Mouse (Mus musculus) kidney, adult 18-20 months (tissue): ENCODE data around the gene Oxtr.

ENCODE experiments used
- DNase-seq: peaks from one replicate; pipeline ENCODE4 v3.0.0; 2021

Gene Oxtr

DNA sequence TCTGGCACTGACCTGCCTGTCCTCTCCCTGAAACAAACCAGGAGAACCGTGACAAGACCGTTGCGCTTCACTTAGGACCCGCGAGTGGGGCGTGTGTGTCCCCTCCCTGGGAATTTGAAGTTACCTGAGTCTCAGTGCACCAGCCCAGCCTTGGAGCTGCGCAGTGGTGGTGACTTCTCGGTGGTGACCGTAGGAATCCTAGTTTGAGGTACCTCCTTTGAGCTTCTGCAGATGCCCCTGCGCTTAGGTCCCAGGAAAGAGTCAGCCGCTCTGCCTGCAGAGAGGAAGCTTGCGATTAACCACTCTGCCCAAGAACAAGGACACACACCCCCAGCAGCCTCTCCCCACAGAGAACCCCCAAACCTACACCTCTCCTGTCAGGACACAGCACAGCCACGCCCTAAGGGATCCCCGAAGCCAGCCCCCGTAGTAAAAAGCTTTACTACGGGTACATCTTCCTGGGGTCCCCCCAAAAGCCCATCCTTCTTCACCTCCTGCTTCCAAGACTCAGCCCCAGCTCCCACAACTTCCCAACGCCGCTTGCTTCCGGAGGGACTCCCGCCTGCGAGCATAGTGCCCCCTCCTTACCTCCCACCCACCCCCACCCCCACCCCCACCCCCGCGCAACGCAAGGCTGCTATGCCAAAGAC lies at the start of gene Oxtr:
Oxtr (minus strand) TSS at position 34 of the 650 bp plus-strand sequence.
- DNase-seq, result no peak

GRCm38 (mm10) chr6:112525434-112525833 lies 35.7 kb upstream of the Oxtr start:
- no peak for DNase-seq

GRCm38 (mm10) chr6:112524459-112524858 lies 34.7 kb upstream of the Oxtr start:
- no peak for DNase-seq

- DNase-seq, result no peak
Measured at GRCm38 (mm10) chr6:112517991-112518390, 28.2 kb upstream of the Oxtr start.

GRCm38 (mm10) chr6:112517572-112517971 lies 27.8 kb upstream of the Oxtr start:
- DNase-seq, result no peak

GRCm38 (mm10) chr6:112516496-112516895 lies 26.8 kb upstream of the Oxtr start:
- no peak for DNase-seq

GRCm38 (mm10) chr6:112514591-112514990 lies 24.8 kb upstream of the Oxtr start:
- DNase-seq, result no peak

DNA sequence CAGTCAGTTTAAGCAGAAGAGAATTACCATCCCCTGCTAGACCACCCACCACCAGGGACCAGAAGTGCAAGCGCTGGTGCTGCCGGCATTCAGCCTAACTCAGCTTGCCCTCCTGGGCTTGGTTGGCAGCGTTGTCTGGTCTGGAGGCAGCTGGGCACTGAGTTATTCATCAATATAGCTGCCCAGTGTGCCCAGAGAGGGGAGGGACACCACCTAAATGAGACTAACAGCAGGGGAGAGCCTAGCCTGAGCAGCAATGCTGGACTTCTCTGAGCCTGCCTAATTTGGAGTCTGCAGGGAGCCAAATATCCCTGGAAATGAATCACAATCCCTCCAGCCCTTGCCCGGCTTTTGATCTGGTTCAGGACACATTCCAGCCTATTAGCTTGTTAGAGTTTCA lies 20.6 kb upstream of the Oxtr start:
- DNase-seq, result no peak

DNA sequence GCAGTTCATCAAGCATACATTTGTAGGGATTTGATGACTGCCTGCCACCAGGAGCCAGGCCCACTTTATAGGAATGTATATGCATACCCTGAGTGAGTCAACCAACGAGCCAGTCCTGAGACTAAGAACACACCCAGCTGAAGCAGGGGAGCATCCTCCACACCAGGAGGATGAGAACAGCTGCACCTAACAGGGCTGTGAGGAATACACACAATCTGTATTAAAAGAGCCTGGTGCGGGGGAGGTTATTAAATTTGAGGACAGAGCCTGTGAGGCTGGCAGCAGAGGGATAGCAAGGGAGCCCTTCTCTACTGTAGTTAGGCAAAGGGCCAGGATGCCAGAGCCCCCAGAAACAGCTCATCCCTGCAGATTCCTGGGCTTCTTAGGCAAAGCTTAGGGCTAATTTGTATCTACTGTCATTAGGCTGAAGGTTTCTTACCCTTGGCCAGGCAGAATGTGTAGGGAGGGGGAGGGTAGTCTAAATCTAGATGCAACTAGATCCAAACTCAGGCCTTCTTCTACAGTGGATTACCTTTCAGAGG lies 19.9 kb upstream of the Oxtr start:
- no peak for DNase-seq

GRCm38 (mm10) chr6:112507617-112508016 lies 17.9 kb upstream of the Oxtr start:
- DNase-seq, result no peak

DNA sequence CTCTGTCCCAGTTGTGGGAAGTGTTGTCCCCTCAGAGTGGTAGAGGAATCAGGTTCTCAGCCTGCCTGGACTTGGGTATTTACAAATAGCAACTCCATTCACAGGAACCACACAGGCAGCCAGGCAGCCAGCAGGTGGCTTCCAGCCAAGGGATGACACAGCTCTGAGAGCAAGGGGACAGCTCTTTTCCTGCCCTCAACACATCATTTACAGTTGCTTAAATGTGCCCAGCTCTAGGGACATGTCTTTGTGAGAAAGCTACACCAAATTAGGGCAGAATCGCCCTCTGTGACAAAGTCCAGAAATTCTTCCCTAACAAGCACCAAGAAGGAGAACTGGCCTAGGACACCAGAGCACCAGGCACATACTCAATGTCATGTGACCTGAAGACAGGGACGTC lies 11.4 kb upstream of the Oxtr start:
- DNase-seq, result peak; percentile 49

DNA sequence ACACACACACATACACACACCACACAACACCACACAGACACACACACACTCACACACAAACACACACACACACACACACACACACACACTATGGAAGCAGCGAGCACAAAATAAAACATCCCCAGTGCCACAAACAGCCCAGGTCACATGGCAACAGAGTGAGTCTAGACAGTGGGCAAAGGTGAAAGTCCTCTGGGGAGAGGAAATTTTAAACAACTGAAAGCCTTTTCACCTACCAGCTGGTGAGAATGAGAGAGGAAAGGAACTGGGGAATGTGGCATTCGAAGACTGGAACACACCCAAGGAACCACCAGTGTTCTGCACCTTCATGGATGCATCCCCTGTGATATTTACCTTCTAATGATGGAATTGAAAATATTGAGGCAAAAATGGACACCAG lies 9.7 kb upstream of the Oxtr start:
- peak; percentile 35 for DNase-seq

DNA sequence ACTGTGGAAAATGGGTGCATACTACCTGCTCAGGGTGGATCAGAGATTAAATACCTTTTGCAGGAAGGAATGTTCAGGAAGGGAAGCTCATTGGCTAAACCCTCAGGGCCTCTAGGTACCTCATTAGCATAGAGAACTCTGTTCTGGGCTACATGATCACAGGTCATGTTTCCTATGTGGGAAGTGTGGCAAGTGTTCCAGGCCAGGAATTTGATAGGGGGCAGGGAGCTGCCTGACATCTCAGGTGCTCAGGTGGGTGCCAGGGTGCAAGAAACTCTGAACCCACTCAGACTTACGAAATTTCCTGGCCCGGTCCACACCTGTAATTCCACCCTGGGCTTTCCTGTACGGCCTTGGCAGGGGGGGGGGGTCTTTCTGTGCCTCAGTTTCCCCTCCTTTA lies 9.0 kb upstream of the Oxtr start:
- DNase-seq, result no peak

DNA sequence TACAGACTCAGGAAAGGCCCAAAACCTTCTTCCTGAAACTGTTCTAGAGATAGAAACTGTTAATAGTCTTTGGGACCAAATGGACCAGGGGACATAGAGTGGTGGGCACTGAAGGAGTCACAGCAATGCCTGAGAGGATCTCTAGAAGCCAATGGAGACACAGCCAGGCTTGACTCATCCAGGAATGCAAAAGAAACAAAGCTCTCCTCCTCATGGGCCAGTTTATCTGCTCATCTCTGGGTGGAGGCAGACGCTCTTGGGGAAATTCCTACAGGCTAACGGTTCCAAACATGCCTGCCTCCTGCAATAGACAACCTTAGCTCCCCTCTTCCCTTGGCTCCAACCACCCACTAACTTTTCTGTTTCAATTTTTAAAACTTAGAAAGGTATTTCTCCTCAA lies 7.7 kb upstream of the Oxtr start:
- no peak for DNase-seq

DNA sequence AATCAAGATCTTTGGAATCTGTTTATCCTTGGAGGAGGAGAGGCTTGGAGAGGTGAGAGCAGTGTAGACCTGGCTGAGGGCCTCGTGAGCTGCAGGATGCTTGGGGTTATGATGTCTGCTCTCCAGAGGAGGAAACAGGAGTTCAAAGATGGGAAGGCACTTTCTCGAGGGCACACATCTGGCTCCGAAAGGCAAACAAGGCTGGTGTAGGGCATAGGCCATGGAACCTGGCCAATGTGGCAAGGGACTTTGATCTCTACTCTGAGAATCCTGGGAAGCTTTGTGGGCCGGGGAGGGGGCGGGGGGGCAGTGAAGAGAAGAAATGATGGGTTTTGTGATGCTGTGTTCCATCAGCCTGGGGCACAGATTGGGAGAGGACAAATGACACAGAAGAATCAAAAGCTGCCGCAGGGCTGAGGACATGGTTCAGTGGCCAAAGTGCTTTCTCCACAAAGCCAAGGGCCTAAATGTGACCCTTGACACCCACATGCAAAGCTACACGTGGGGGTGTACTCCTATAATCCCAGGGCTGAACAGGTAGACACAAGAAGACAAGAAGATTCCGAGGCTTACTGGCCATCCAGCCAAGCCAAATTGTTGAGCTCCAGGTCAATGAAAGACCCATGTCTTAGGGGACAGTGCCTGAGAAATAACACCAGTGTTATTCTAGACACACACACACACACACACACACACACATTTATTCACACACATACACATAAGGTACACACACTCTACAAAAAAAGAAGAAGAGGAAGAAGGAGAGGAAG lies 6.7 kb upstream of the Oxtr start:
- peak; percentile 74 for DNase-seq

DNA sequence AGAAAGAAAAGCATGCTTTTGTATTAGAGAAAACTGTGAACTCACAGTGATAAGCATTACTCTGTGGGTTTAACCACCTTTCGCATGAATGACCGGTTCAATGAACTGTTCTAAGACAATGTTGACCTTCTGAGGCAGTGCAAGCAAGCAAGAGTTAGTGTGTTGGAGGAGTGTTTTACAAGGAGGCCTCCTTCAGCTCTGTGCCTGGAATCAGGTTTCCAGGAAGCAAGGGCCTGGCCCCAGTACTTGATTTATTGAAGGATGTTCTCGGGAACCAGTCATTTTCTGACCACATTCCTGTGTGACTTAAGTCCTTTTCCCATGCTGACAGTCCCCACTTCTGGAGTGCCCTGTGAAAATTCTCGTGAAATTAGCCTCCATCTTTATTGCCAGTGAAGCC lies 5.5 kb upstream of the Oxtr start:
- no peak for DNase-seq

- DNase-seq, result peak; percentile 29
Measured at GRCm38 (mm10) chr6:112494620-112495081, 4.9 kb upstream of the Oxtr start.

- no peak for DNase-seq
Measured at GRCm38 (mm10) chr6:112493371-112493770, 3.6 kb upstream of the Oxtr start.

DNA sequence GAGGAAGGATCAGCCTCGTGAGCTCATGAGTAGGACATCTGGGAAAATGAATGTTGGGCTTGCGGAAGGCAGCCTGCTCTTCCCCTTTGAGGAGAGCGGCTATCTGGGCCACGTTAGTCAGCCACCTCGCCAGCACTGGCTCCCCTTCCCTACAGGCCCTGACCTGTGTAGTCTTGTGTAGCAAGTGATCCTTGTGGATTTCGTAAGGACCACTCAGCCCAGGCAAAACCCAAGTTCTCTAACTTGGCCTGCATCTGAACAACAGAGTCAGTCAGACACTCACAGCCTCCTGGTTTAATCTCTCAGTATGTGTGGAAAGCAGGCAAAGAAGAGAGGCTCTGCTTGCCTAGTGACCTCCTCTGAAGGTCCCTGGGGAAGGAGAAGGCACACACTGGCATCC lies 2.9 kb upstream of the Oxtr start:
- no peak for DNase-seq

DNA sequence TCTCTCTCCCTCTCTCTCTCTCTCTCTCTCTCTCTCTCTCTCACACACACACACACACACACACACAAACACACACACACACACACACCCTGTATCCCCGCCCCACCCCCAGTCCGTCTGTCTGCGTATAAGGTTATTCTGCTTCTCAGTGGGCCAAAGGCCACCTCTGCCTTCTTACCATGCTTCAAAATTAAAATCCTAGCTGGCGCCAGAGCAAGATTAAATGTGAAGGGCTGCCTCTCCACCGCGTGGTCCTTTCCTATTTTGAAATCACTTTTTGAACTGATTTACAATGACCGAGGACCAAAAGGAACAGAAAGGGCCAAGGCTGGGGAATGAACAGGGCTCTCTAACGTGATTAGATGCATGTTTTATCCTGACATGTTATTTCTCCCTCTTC lies 1.8 kb upstream of the Oxtr start:
- no peak for DNase-seq

- DNase-seq, result peak; percentile 86
Measured at GRCm38 (mm10) chr6:112490625-112491242, 991 bp upstream of the Oxtr start.

GRCm38 (mm10) chr6:112489181-112489909 lies 398 bp downstream of the Oxtr start:
- DNase-seq, result peak; percentile 40

DNA sequence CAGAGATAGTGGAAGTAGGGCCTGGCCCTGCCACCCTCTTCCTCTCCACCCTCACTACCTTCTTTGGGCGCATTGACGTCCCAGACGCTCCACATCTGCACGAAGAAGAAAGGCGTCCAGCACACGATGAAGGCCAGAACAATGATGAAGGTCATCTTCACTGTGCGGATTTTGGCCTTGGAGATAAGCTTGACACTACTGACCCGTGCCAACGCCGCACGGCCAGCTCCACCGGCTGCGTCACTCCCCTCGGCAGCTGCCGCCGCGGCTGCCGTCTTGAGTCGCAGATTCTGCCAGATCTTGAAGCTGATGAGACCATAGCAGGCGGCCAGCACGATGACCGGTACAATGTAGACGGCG lies 942 bp downstream of the Oxtr start:
- no peak for DNase-seq
